Mouse (Mus musculus) layer of hippocampus, adult 18-20 months (tissue): Measurements from ENCODE around the gene Tmem97. TPM values are rescaled to one million over a fixed set of nuclear protein-coding genes. Genes with fewer than 3 reads are reported as not detected.

ENCODE experiments used
- DNase-seq, 2 experiments: peaks; one replicate each; pipeline ENCODE4 v3.0.0; 2022; ENCODE audit warnings: low spot score in 2 of 2
- total RNA-seq, 2 experiments: library from RNA; stranded (reverse); gene quantifications; 2 replicates each; pipeline ENCODE4 v1.2.3; 2021

The Tmem97 gene
- total RNA-seq, 2 experiments from 2014 or later: 11.7 to 14.6 TPM

DNA sequence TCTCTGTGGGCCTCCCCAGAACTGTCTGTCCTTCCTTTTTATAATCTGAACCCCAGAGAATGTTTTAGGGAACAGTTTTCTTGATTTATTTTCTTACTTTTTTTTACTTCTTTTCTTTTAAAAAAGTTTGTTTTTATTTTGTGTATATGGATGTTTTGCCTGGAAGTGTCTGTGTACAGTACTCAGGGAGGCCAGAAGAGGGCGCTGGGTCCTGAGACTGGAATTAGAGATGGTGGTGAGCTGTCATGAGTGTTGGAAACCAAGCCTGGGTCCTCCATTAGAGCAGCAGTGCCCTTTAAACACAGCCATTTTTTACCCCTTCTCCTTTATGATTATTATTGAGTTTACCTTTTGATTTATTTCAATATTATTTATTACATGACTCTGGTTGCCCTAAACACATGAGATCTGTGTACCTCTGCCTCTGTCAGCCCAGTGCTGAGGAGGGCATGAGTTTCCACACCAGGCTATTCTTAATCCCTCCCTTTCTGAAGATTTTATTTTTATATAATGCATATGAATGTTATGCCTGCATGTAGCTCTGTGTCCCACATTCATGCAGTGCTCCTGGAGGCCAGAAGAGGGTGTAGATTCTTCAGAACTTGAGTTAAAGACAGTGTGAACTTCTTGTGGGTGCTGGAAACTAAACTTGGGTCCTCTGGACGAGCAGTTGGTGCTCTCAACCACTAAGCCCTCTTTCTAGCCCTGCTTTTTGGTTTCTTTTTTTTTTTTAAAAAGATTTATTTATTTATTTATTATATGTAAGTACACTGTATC, 34.8 kb downstream of the Tmem97 start:
- DNase-seq: no peak

DNA sequence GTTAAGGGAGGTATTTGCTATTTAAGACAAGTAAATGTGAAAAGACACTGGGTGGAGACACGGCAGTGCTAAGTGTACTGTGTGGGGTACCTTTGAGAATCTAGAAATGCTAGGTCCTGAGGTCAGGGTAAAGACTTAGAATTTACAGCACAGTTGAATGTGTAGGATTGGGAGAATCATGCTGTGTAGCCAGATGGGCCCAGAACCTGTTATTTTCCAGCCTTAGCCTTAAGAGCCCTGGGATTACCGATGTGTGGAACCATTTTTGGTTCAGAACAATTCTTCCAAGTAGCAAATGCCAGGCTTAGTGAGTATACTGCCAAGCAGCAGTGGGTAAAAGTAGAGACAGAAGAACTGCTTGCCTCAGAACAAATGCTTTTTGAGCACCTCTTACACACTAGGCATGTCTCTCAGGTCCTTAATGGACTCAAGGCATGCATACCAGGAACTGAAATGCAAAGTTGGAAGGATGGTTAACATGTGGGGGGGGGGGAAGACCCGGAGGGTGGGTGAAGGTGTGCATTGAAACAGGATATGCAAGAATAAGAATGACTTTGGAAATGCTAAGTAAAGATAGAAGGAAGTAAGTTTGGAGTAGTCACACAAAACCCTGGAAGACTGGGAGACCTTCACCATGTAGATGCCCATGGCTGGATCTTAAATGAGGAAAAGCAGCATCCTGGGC, 37.3 kb downstream of the Tmem97 start:
- DNase-seq: no peak

DNA sequence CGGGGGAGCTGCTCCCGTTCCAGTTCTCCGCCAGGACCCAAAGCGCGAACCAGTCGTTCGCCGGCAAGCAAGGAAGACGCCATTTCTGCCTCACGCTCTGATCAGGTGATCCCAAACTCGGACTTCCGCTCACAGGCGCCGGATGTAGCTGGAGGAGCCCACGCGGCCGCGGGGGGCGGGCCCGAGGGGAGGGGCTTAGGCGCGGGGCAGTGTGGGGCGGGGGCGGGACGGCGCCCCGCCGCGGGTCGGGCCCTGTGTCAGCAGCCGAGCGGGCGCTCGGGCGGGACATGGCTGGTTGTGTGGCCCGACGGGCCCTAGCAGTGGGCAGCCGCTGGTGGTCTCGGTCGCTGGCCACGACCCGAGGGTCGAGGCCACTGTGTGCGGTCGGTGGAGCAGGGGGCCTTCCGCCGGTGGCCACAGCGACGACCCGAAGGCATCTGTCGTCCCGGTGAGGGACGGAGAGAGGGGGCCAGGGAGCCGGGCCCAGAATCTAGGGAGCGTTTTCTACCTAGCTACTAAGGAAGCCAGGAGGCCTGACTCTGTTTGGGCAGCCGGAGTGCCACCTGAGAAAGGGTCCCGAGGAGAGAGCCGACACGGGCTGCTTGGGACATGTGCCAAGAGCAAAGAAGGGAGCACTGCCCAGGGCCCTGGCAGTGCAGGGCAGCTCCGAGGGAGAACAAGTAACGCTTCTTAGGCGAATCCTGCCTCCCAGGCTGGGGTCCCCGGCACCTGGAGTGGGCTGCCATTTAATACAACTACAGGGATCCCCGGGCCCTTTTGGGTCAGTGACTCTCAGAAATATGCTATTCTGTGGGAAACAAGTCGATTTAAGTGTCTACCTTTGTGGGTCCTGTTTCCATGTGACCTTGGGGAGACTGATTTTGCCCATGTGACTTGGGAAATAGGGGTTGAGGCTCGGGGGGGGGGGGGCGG, 38.3 kb downstream of the Tmem97 start, which contains the start of the genes Tmem199 and Poldip2:
TSS of gene Tmem199 (minus strand) at position 148 of the 933 bp plus-strand sequence.
TSS of gene Poldip2 (plus strand) at position 169 of the 933 bp plus-strand sequence.
- DNase-seq: peak; percentile 83 to 93

DNA sequence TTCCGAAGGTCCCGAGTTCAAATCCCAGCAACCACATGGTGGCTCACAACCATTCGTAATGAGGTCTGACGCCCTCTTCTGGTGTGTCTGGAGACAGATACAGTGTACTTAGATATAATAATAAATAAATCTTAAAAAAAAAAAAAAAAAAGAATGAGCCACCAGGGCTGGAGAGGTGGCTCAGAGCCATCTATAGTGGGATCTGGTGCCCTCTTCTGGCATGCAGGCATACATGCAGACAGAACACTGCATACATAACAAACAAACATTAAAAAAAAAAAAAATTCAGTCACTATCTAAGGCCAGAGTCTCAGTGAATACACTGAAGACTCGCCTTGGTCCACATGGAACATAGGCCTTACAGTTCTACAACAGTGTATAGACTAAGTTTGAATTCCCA, 41.4 kb downstream of the Tmem97 start:
- DNase-seq: no peak

DNA sequence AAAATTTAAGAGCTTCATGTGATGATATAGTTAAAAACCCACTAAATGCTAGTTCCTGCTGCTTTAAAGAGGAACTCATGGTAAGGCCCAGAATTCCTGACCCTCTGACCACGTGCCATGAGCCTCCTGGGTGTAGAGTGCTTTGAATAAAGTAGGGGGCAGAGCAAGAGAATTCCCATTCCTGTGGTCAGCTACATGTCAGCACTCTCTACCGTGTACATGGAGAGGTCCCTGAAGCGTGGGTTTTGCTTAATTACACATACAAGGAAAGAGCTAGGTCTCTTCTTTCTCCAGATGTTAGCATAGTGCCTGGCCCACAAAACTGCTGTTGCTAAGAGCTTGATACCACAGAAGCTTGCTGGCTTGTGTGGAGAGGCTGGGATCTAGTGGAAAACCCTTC, 45.1 kb downstream of the Tmem97 start:
- no peak for DNase-seq

DNA sequence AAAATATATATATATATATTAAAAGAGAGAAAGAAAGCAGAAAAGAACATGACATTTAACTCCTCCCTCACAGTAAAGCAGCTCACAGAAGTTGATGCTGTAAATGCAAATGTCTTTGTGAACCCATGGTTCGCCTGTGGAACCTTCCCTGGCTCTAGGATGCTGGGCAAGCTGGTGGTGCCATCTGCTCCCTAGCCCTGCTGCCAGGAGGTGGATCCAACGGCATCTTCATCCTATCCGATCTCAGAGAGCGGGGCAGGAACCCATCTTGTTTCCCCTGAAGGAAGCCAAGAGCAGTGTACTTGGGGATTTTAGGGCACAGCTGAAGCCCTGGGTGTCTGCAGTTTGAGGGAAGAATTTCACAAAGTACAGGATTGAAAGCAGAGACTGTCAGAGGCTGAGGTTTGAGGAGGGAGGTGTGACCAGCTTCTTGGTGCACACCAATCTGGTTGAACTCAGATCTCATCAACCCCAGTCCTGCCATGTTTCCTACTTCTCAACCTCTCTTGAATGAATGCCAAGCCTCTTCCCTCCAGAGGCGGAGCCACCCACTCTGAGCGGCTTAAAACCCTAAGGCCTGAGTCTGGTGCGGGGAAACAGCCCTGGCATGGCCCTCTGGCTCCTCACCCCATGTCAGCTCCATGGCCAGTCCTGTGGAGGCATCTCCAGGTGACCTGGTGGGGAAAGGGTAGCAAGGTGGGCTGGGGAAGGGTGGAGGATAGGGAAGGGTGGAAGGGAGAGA, 47.5 kb downstream of the Tmem97 start, which contains the start of gene Sebox:
TSS of gene Sebox (plus strand) at position 539 of the 742 bp plus-strand sequence.
- DNase-seq: peak; percentile 57 to 76

DNA sequence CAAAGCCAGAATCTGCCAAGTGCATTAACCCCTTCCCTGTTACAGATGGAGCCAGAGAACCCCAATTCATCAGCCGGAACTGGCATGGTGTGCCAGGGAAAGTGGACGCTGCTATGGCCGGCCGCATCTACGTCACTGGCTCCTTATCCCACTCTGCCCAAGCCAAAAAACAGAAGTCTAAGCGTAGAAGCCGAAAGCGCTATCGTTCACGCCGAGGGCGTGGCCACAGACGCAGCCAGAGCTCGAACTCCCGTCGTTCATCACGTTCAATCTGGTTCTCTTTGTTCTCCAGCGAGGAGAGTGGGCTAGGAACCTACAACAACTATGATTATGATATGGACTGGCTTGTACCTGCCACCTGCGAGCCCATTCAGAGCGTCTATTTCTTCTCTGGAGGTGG, 49.0 kb downstream of the Tmem97 start:
- no peak for DNase-seq

DNA sequence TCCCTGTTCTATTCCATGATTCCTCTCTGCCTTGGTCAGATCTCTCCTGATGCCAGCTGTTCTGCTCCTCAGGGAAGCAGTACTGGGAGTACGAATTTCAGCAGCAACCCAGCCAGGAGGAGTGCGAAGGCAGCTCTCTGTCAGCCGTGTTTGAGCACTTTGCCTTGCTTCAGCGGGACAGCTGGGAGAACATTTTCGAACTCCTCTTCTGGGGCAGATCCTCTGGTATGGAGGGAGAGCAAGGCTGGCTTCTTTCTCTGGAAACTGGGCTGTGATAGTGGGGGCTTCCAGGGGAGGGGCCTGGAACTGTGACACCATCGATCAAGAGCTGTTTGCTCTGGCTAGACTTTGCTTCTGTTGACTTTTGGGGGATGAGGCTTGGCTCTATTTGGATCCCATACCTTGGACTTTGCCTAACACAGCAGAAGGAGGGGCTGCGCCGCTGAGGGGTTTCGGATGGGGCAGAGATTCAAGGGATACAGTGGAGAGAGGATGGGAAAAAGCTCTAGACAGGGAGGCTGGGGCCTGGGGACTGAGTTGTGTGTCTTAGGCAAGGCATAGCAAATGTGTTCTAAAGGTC, 49.9 kb downstream of the Tmem97 start:
- no peak for DNase-seq

DNA sequence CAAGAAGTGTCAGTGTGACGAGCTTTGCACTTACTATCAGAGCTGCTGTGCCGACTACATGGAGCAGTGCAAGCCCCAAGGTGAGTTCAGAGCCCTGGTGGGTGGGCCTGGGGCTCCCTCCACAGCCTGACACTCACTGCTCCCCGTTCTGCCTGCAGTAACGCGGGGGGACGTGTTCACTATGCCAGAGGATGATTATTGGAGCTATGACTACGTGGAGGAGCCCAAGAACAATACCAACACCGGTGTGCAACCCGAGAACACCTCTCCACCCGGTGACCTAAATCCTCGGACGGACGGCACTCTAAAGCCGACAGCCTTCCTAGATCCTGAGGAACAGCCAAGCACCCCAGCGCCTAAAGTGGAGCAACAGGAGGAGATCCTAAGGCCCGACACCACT, 51.0 kb downstream of the Tmem97 start:
- no peak for DNase-seq

DNA sequence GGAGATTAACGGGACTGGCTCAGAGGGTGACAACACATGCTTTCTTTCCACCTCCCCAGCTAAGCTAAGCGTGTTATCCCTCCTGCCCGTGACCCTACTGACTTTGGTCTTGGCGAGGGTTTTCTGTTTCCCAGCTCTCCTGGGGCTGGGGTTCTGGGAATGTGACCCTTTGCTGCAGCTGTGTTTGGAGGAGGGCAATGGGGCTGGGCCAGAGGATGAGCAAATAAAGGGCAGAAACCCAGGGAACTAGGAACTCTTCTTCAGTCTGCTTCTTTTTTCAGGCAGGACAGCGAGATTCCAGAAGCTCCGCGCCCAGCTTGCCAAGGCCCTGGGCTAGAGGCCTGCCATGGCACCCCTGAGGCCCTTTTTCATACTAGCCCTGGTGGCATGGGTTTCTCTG, 51.6 kb downstream of the Tmem97 start, which contains the start of gene Vtn:
TSS of gene Vtn (plus strand) at position 88 of the 400 bp plus-strand sequence.
- DNase-seq: no peak

DNA sequence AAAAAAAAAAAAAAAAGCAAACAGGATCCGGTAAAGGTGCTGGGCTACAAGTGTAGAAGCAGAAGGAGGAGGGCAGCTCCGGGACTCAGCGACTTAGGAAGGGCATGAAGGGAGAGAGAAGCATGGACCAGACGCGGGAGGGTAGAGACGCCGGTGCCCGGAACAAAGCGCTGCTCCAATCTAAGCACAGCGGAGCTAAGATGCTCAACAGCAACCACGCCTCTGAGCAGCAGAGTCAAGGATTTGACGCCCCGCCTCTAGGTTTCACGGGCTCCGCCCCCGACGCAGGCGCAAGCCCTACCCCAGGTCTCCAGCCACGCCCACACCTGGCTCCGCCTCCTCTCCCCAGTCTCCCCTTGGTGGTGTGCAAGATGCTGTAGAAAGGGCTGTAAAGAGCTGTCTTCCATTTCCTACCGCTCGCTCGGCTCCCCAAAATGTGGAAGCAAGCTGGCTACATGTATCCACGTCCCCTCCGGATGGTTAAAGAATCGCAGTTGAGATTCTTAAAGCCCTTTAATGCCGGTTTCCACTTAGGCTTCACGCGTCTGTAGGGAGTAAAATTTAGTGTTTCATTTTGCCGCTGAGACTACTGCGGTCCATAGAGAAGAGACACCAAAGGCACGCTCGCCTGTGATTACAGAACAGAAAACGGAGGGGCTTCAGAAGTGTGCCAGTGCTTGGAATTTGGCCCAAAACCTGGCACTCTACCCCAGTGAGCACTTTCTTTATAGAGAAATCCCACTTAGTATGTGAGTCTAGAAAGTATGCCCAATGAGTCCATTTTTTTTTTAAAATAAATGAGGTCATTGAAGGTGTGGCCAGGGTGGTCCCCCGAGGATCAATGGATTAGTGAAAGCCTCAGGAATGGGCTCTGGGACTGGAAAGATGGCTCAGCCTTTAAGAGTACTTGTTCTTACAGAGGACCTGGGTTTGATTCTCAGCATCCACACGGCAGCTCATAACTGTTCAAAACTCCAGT, 52.7 kb downstream of the Tmem97 start, which contains the start of gene Sarm1:
TSS of gene Sarm1 (minus strand) at position 211 of the 979 bp plus-strand sequence.
- DNase-seq: peak; percentile 95 to 96

DNA sequence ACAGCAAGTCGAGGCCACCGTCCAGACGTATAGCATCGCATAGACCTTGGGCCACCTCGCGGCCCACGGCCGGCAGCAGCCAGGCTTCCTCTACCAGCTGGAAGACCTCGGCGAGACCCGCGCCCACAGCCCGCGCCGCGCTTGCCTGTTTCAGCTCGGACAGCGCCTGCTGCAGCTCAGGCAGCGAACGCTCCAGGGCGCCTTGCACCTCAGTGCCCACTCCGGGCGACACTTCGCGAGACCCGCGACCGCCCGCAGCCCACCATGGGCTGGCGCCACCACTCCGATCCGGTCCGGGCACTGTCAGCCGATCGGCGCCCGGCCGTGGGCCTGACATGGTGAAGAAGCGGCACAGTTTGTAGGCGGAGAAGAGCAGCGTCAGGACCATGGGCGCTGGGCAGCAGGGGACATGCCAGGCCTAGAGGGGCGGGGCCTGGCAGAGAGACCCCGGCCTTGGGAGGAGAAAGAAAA, 53.5 kb downstream of the Tmem97 start:
- DNase-seq: peak; percentile 39 to 45

DNA sequence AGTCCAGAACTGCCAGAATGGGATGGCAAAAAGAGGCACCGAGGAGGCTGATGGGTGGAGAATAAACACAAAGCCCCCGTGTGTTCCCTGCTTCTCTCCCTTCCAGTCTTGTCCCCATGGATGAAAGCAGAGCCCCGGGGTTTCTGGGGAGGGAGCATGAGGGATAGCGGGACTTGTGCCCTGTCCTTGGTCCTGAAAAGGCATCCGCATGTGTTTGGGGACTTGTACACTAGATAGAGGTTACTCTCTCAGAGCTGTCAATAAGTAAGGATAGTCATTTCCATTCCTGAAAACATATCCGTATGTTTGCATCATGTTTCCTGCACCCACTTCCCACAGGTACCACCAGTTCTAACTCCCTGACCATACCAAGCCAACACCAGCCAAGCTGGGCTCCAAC, 54.7 kb downstream of the Tmem97 start:
- DNase-seq: no peak

Other genes starting within 250 kb of the Tmem97 start
- 1 to 10 TPM; 5.7 to 7.1 TPM for gene Spag5, start 249.2 kb downstream of the Tmem97 start, total RNA-seq
- gene Aldoc, start 227.8 kb downstream of the Tmem97 start, total RNA-seq: 100 to 1,000 TPM; 856 to 892 TPM
- 10 to 100 TPM; 59.0 to 62.0 TPM for gene Pigs, start 222.4 kb downstream of the Tmem97 start, total RNA-seq
- 10 to 100 TPM; 33.0 to 33.5 TPM for gene Unc119, start 207.3 kb downstream of the Tmem97 start, total RNA-seq
- not detected for gene Foxn1, start 164.2 kb downstream of the Tmem97 start, total RNA-seq
- not detected for gene Slc13a2, start 128.6 kb downstream of the Tmem97 start, total RNA-seq
- 10 to 100 TPM; 10.9 to 11.7 TPM for gene Slc46a1, start 85.1 kb downstream of the Tmem97 start, total RNA-seq
- 10 to 100 TPM; 36.1 to 38.8 TPM for gene Sarm1, start 53.0 kb downstream of the Tmem97 start, total RNA-seq
- 10 to 100 TPM; 52.7 to 53.9 TPM for gene Vtn, start 51.7 kb downstream of the Tmem97 start, total RNA-seq
- gene Sebox, start 47.3 kb downstream of the Tmem97 start, total RNA-seq: 1 to 10 TPM; 5.3 to 5.7 TPM
- gene Tmem199, start 38.6 kb downstream of the Tmem97 start, total RNA-seq: 10 to 100 TPM; 44.8 to 47.1 TPM
- 100 to 1,000 TPM; 118 to 119 TPM for gene Poldip2, start 38.6 kb downstream of the Tmem97 start, total RNA-seq
- 10 to 100 TPM; 29.1 to 29.8 TPM for gene Tnfaip1, start 14.4 kb downstream of the Tmem97 start, total RNA-seq
- gene Ift20, start 14.4 kb downstream of the Tmem97 start, total RNA-seq: 10 to 100 TPM; 73.8 to 78.2 TPM
- 10 to 100 TPM; 41.8 to 42.0 TPM for gene Nlk, start 146.6 kb upstream of the Tmem97 start, total RNA-seq
- 10 to 100 TPM; 19.2 to 19.7 TPM for gene Ccnq, start 201.0 kb upstream of the Tmem97 start, total RNA-seq